Mouse (Mus musculus) intestine, postnatal 0 days (tissue): ENCODE measurements at regions not wholly inside any gene's neighbourhood (a gene's known extent, or its start where the extent isn't known, plus 50 kb on each side); places are given as distances from the start of the nearest gene placed in this dataset.

ENCODE experiments used
- ATAC-seq: fragments of 200-750 bp; cut with Nextera tagmentation; 2 replicates; pipeline ENCODE4 v1.8.0; 2017; ENCODE audit warnings: mild to moderate bottlenecking, moderate TSS enrichment, moderate library complexity
- H3K27ac ChIP-seq: fragments of 300-500 bp; sonication (generic); 2 replicates; pipeline ENCODE4 v1.5.1; 2014; ENCODE audit warnings: mild to moderate bottlenecking, low read depth, low read length, moderate library complexity
- H3K27me3 ChIP-seq: fragments of 300-500 bp; sonication (generic); replicated peaks from 2 replicates; pipeline ENCODE4 v1.6.1; 2014; ENCODE audit warnings: low read length, mixed read lengths; ENCODE audit not compliant: control insufficient read depth, insufficient read depth
- H3K36me3 ChIP-seq: fragments of 300-500 bp; sonication (generic); 2 replicates; pipeline ENCODE4 v1.6.1; 2014; ENCODE audit warnings: mild to moderate bottlenecking, moderate library complexity; ENCODE audit not compliant: control insufficient read depth, insufficient read depth
- H3K4me1 ChIP-seq: fragments of 300-500 bp; sonication (generic); replicated peaks from 2 replicates; pipeline ENCODE4 v1.6.1; 2014; ENCODE audit warnings: antibody characterized with exemption, low read length, mixed read lengths; ENCODE audit not compliant: control insufficient read depth, insufficient read depth
- H3K4me2 ChIP-seq: fragments of 300-500 bp; sonication (generic); replicated peaks from 2 replicates; pipeline ENCODE4 v1.6.1; 2014; ENCODE audit warnings: low read depth, mild to moderate bottlenecking, moderate library complexity
- H3K4me3 ChIP-seq: fragments of 300-500 bp; sonication (generic); 2 replicates; pipeline ENCODE4 v1.5.1; 2014; ENCODE audit warnings: low read depth, low read length
- H3K9ac ChIP-seq: fragments of 300-500 bp; sonication (generic); 2 replicates; pipeline ENCODE4 v1.6.1; 2014; ENCODE audit warnings: mild to moderate bottlenecking, low read depth, low read length
- H3K9me3 ChIP-seq: fragments of 300-500 bp; sonication (generic); 2 replicates; pipeline ENCODE4 v1.6.1; 2016; ENCODE audit warnings: mixed run types; ENCODE audit not compliant: control insufficient read depth
- CTCF ChIP-seq: sonication (generic); IDR thresholded peaks from 2 replicates; pipeline ENCODE4 v1.5.1; 2016; ENCODE audit warnings: low read depth, mild to moderate bottlenecking, control low read depth, antibody characterized with exemption, moderate library complexity
- WGBS: fragments of 180-500 bp; shearing (Covaris S2); extraction: QIAGEN DNeasy Blood & Tissue Kit; methylation state at CpG from one replicate; pipeline ENCODE4 v1.1.7; 2014; 5-methylcytosine and 5-hydroxymethylcytosine counted together

DNA sequence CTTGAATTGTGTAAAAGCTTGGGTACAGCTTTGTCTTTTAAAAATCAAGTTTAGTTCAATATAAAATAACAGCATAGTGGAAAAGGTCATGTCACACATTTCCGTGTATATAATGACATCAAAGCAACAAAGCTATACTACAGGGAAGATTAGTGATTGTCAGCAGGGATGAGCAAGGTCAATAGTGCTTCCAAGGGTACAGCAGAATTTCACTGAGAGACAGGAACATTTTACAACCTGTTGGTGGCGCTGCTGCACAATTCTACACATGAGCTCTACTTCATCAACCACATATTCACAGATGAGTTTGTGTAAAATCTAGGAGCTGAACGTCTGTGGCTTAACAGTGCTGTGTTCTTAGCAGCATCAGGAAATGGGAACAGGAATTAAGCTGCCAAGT, 74.3 kb upstream of the A2m start:
- Histone ChIP-seq H3K4me1 (no peaks in the 10 kb centered on the region), H3K36me3 (no peaks in the 10 kb centered on the region), H3K4me2 (no peak overlapping the region), H3K9me3 (no peaks in the 10 kb centered on the region), H3K27me3 (no peaks in the 10 kb centered on the region), H3K27ac (no peak overlapping the region), H3K9ac (no peak overlapping the region), H3K4me3 (no peak overlapping the region)
- TF ChIP-seq CTCF, result peak; percentile 85
- WGBS, result 2% methylated on average over 3 of the region's 3 CpGs
- ATAC-seq, result no peak

DNA sequence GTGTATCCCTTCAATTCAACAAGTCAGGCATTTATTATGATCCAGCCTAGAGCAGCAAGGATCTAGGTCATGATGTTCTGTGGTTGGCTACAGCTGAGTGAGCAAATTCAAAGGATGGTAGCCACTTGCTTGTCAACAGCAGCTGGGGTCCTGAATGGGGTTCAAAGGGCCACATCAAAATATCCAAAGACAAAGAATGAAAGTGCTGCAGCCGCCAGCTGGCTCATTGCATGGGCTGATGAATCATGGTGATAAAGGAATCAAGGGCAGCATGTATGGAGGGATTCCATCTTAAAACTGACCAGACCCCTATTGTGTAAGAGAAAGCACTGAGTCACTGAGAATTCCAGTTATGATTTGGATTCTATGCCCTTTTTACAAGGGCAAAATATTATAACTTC, 74.8 kb upstream of the A2m start:
- H3K4me2 ChIP-seq, result no peak overlapping the region
- H3K9me3 ChIP-seq, result no peaks in the 10 kb centered on the region
- no peak overlapping the region for H3K27ac ChIP-seq
- H3K36me3 ChIP-seq, result no peaks in the 10 kb centered on the region
- no peaks in the 10 kb centered on the region for H3K4me1 ChIP-seq
- H3K27me3 ChIP-seq, result no peaks in the 10 kb centered on the region
- 50% methylated on average over 1 of the region's 1 CpGs for WGBS
- ATAC-seq, result no peak
- no peak for TF ChIP-seq CTCF
- H3K4me3 ChIP-seq, result no peak overlapping the region
- H3K9ac ChIP-seq, result no peak overlapping the region

DNA sequence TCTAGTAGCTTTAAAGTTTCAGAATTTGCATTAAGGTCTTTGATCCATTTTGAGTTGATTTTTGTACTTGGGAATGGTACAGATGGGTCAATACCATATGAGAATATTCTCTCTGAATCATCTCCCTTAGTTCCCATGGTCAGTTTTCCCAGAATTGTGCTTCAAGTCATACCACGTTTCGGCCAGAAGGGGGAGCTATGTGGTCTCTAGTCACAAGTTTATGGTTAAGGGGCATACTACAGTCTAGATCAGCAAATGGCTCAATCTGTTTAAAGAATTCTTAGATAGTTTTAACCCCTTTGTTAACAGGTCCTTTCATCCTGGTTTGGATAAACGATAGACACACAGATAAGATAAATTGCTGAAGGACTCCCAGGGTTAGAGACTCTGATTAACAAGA, 78.7 kb upstream of the A2m start:
- no peak overlapping the region for H3K27ac ChIP-seq
- no peaks in the 10 kb centered on the region for H3K36me3 ChIP-seq
- H3K4me1 ChIP-seq, result no peaks in the 10 kb centered on the region
- no peaks in the 10 kb centered on the region for H3K27me3 ChIP-seq
- no peak overlapping the region for H3K4me3 ChIP-seq
- H3K9ac ChIP-seq, result no peak overlapping the region
- WGBS, result 3% methylated on average over 3 of the region's 3 CpGs
- no peak overlapping the region for H3K4me2 ChIP-seq
- peak; percentile 70 for TF ChIP-seq CTCF
- ATAC-seq, result no peak
- H3K9me3 ChIP-seq, result no peaks in the 10 kb centered on the region

DNA sequence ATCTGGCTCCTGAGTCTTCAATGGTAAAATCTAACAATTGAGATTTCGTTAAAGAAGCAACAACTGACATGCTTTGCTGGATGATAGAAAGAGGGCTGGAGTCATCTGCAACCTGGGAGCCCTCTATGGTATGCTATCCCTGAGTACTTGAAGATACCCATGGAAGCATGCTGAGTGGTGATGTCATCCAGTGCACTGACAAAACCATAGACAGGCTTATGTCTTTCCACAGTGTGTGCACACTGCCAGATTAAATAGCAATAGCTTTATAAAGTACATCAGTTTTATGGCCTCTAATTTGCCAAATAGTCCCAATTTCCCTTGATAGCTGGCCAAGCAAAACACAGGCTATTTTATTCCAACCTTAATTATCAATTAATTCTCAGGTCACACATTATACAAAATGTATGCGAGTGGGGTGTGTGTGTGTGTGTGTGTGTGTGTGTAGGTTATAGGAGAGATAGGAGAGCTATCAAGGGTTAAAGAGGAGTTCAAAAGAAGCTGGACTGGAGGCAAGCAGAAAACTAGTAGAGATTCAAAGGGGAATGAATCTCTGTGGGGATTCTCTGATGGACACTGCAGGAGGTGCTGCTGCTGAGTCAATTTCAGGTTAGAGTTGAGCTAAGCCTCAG, 80.1 kb upstream of the Iqsec3 start:
- H3K4me3 ChIP-seq, result no peak overlapping the region
- H3K4me1 ChIP-seq, result no peaks in the 10 kb centered on the region
- ATAC-seq, result no peak
- no peaks in the 10 kb centered on the region for H3K27me3 ChIP-seq
- WGBS, result 89% methylated on average over 2 of the region's 2 CpGs
- no peak overlapping the region for H3K9ac ChIP-seq
- H3K36me3 ChIP-seq, result no peaks in the 10 kb centered on the region
- H3K27ac ChIP-seq, result no peak overlapping the region
- TF ChIP-seq CTCF, result no peak
- H3K4me2 ChIP-seq, result no peak overlapping the region
- no peaks in the 10 kb centered on the region for H3K9me3 ChIP-seq

DNA sequence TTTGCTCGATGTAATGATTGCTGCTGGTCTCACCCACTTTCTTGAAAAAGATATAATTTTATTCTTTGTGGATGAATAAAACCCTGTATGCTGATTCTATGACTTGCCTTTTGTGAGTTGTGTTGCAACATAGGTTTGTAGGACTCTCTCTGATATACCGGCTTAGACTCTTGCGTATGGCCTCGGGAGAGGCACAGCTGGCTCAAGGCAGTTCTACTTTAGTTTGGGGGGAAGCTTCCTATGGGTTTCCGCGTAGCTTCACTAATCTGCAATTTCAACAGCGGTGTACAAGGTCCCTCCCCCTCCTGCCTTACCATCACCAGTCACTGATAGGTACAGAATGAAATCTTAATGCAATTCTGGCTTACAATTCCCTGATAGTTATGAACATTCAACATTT, 60.0 kb upstream of the Iqsec3 start:
- Histone ChIP-seq H3K27me3 (no peaks in the 10 kb centered on the region), H3K36me3 (no peaks in the 10 kb centered on the region), H3K27ac (no peak overlapping the region), H3K4me2 (no peak overlapping the region), H3K9me3 (no peaks in the 10 kb centered on the region), H3K9ac (no peak overlapping the region), H3K4me1 (no peaks in the 10 kb centered on the region), H3K4me3 (no peak overlapping the region)
- no peak for TF ChIP-seq CTCF
- no peak for ATAC-seq
- 77% methylated on average over 7 of the region's 7 CpGs for WGBS

DNA sequence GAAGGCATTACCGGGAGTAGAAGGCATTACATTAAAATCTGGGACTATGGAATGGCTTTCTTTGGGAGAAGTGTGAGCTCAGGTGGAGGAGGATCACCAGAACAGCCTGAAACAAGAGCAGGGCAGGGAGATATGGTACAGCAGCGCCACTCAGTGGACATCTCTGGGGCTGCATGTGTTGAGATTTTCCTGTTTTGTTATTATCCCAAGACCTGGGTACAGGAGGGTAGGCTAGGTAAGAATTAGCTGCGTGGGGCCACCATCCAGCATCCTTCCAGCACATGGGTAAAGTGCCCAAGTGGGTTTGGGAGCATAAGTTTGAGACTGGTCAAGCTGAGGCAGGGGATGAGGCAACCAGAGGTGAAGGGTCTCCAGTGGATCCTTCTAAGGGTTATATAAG, 59.4 kb upstream of the Iqsec3 start:
- H3K4me3 ChIP-seq, result no peak overlapping the region
- no peak overlapping the region for H3K9ac ChIP-seq
- H3K4me2 ChIP-seq, result no peak overlapping the region
- TF ChIP-seq CTCF, result peak; percentile 87
- no peaks in the 10 kb centered on the region for H3K4me1 ChIP-seq
- H3K27me3 ChIP-seq, result no peaks in the 10 kb centered on the region
- H3K9me3 ChIP-seq, result no peaks in the 10 kb centered on the region
- no peak for ATAC-seq
- H3K27ac ChIP-seq, result no peak overlapping the region
- no peaks in the 10 kb centered on the region for H3K36me3 ChIP-seq
- WGBS, result 2% methylated on average over 3 of the region's 3 CpGs
